Mouse (Mus musculus): ENCODE measurements at regions not wholly inside any gene's neighbourhood (a gene's known extent, or its start where the extent isn't known, plus 50 kb on each side); places are given as distances from the start of the nearest gene placed in this dataset.
"Not testable (repeated sequence)": the region's sequence is repeated elsewhere in the genome, so short reads cannot be mapped to it uniquely, and the experiment has no call there.

DNA sequence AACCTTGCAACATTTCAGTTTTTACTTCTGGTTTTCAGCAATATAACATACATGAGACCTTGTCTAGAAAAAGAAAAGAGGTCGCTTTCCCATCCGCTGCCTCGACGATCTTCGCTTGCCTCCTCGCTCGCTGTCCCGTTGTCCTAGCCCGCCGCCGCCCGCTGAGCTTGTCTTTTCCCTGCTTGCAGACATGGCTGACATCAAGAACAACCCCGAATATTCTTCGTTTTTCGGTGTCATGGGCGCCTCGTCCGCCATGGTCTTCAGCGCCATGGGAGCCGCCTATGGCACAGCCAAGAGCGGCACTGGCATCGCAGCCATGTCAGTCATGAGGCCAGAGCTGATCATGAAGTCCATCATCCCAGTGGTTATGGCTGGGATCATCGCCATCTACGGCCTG lies 64.7 kb upstream of the Trim24 start:
- not testable (repeated sequence) for DNase-seq (ENCODE audit: low read depth, low spot score)
- 97% methylated on average over 24 of the region's 24 CpGs for WGBS

DNA sequence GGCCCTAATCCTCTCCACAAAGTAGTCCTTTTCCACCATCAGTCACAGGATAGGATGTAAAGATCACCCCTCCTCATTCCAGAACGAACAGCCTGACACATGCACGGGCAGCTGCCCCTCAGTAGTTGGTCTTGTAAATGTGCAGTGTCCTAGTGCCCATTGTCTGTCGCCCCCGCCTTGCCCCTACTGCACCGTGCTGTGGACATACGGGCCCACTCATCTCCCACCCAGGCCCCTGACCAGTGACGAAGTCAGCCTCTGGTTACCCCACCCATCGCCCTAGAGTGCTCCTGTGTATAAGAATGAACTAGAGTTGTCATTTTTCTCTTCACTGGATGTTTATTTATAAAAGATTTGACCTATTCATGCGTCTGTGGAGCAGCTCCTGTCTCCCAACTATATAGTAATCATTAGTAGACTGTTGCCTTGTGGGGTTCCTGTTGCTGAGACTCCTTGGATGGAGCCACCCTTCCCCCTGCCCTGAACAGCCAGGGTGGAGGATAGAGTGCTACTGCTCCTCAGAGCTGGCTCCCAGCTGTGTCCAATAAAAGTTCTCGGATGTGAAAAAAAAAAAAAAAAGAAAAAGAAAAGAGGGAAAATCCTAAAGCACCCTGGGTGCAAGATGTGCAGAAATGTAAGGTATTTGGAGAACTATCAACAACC lies 64.0 kb upstream of the Trim24 start:
- DNase-seq (ENCODE audit: low read depth, low spot score): not testable (repeated sequence)
- WGBS: 90% methylated on average over 1 of the region's 10 CpGs

DNA sequence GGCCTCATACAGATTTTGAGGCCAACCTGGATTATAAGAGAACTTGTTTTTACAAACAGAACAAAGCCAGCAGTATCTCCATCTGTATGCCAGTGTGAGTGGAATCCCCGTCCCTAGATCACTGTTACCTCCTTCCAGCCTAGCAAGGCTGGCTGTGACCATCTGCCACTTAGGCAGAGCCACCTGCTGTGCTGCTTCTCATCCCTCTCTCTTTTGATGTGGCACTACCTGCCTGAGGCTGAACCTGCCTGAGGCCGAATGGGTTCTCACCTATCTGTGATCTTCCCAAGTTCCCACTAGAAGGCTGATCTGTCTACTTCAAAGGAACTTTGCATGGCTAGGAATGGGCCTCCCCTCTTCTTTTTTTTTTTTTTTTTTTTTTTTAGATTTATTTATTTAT lies 55.4 kb upstream of the Trim24 start:
- DNase-seq (ENCODE audit: low read depth, low spot score): not testable (repeated sequence)
- WGBS: 92% methylated on average over 2 of the region's 2 CpGs

Measured in large intestine, adult 2 months (tissue).